Mouse (Mus musculus) adrenal gland, adult (tissue): ENCODE measurements around the gene Neurog2.

Experiments
- DNase-seq, 2 experiments: peaks; one replicate each; pipeline ENCODE4 v3.0.0; 2022 to 2023; ENCODE audit warnings: low spot score in 1 of 2; ENCODE audit not compliant: inconsistent age in 2 of 2

Neurog2 gene

GRCm38 (mm10) chr3:127642211-127642610 lies 9.3 kb downstream of the Neurog2 start:
- no peak for DNase-seq

GRCm38 (mm10) chr3:127646156-127646825 lies 13.4 kb downstream of the Neurog2 start:
- no peak for DNase-seq

GRCm38 (mm10) chr3:127651742-127652653 lies 19.1 kb downstream of the Neurog2 start:
- no peak for DNase-seq

GRCm38 (mm10) chr3:127660712-127661111 lies 27.8 kb downstream of the Neurog2 start:
- no peak for DNase-seq

GRCm38 (mm10) chr3:127661646-127662531 lies 29.0 kb downstream of the Neurog2 start:
- DNase-seq = no peak

GRCm38 (mm10) chr3:127679703-127680102 lies 46.8 kb downstream of the Neurog2 start:
- no peak for DNase-seq
